Mouse (Mus musculus) mesoderm, embryonic 11.5 days (tissue): ENCODE data around the gene Lag3.
"Not testable (repeated sequence)": the region's sequence is repeated elsewhere in the genome, so short reads cannot be mapped to it uniquely, and the experiment has no call there.

ENCODE experiments used
- DNase-seq: peaks from one replicate; pipeline ENCODE4 v3.0.0-alpha.2; 2012; ENCODE audit warnings: low read depth, low spot score

Lag3 gene

GRCm38 (mm10) chr6:124900056-124900800 is 11.3 kb downstream of the Lag3 start:
- DNase-seq: no peak

- DNase-seq: no peak
Measured at GRCm38 (mm10) chr6:124898359-124898758, 13.1 kb downstream of the Lag3 start.

GRCm38 (mm10) chr6:124894113-124894512 is 17.4 kb downstream of the Lag3 start:
- DNase-seq: not testable (repeated sequence)

GRCm38 (mm10) chr6:124890997-124891396 is 20.5 kb downstream of the Lag3 start:
- no peak for DNase-seq

GRCm38 (mm10) chr6:124888555-124889125 is 22.9 kb downstream of the Lag3 start:
- no peak for DNase-seq

- no peak for DNase-seq
Measured at GRCm38 (mm10) chr6:124887986-124888385, 23.5 kb downstream of the Lag3 start, which contains the start of gene Cd4. TSS of gene Cd4 (minus strand) at chr6:124888221.

GRCm38 (mm10) chr6:124885956-124886381 is 25.5 kb downstream of the Lag3 start:
- no peak for DNase-seq

- no peak for DNase-seq
Measured at GRCm38 (mm10) chr6:124884714-124885500, 26.6 kb downstream of the Lag3 start.

GRCm38 (mm10) chr6:124883351-124883750 is 28.2 kb downstream of the Lag3 start:
- no peak for DNase-seq

- DNase-seq: no peak
Measured at GRCm38 (mm10) chr6:124881821-124882220, 29.7 kb downstream of the Lag3 start.

GRCm38 (mm10) chr6:124879390-124879789 is 32.1 kb downstream of the Lag3 start:
- DNase-seq: no peak

GRCm38 (mm10) chr6:124874348-124874747 is 37.2 kb downstream of the Lag3 start:
- no peak for DNase-seq

GRCm38 (mm10) chr6:124866560-124866959 is 44.9 kb downstream of the Lag3 start:
- no peak for DNase-seq

- no peak for DNase-seq
Measured at GRCm38 (mm10) chr6:124865766-124866362, 45.6 kb downstream of the Lag3 start.

GRCm38 (mm10) chr6:124863658-124864298 is 47.7 kb downstream of the Lag3 start, which contains the start of gene Gpr162:
TSS of gene Gpr162 (minus strand) at chr6:124863983.
- DNase-seq: peak; percentile 70

- no peak for DNase-seq
Measured at GRCm38 (mm10) chr6:124863125-124863657, 48.3 kb downstream of the Lag3 start.

- DNase-seq: no peak
Measured at GRCm38 (mm10) chr6:124862406-124863124, 48.9 kb downstream of the Lag3 start.

GRCm38 (mm10) chr6:124861802-124862201 is 49.7 kb downstream of the Lag3 start:
- DNase-seq: no peak

- DNase-seq: no peak
Measured at GRCm38 (mm10) chr6:124861266-124861665, 50.2 kb downstream of the Lag3 start.

- no peak for DNase-seq
Measured at GRCm38 (mm10) chr6:124860511-124860910, 51.0 kb downstream of the Lag3 start.
